Mouse (Mus musculus): ENCODE results near the gene Ncaph.
"Not testable (repeated sequence)": the region's sequence is repeated elsewhere in the genome, so short reads cannot be mapped to it uniquely, and the experiment has no call there.

The Ncaph gene

DNA sequence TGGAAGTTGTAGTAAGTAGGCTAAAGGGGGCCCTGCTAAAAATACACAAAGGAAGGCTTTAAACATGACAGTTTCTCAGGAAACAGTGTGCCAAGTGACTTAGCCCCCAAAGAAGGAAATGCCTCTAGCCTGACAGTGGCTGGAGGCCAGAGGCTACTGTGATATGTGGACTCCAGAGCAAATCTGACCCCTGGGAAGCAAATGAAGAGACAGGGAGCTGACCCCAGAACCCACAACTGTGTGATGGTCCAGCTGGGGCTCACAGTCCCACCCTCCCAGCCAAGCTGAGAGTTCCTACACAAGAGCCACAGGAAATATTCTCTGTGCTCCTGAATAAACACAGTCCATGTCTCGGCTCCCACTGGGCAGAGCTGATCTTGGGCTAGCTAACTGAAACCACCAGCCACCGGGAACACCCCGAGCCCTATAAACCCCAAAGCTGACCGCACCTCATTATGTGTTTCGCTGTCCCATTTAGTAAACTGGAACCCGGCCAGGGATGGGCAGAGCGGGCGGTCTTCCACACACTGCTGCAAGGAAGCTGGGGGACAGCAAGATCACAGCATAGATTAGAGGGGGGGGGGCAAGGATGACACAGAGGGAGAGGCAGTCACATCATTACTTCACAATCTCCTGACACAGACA lies 12.0 kb downstream of the Ncaph start:
- in situ Hi-C loops (cut with MboI; ENCODE audit: low pct_unique_long_range_greater_than_20kb in 1 of 2, low sequenced_read_pairs in 2 of 2, unreplicated experiment in 1 of 2), result loop anchor here in 1 of 2 experiments (25.0 kb wide), 1 partner anchor 691 kb away; no protein-coding TSS in a partner anchor

DNA sequence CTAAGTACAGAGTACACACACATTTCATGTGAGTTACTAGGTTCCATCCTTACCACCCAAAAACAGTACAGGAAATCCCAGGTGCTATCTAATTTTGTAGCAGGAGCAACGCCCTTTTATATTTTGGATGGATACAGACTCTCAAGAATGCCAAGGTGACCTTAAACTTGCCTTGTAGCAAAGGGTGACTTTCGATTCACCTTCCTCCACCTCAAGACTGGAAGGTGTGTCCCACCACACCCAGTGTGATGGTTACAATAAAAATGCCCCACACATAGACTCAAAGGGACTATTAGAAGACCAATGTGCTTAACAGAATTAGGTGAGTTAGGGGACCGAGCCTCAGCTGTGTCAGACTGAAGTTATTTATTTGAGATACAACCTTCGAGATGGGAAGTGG lies 24.8 kb downstream of the Ncaph start:
- in situ Hi-C loops (cut with MboI; ENCODE audit: low pct_unique_long_range_greater_than_20kb in 1 of 2, low sequenced_read_pairs in 2 of 2, unreplicated experiment in 1 of 2), result loop anchor here in 1 of 2 experiments (25.0 kb wide), 1 partner anchor 703 kb away; no protein-coding TSS in a partner anchor

DNA sequence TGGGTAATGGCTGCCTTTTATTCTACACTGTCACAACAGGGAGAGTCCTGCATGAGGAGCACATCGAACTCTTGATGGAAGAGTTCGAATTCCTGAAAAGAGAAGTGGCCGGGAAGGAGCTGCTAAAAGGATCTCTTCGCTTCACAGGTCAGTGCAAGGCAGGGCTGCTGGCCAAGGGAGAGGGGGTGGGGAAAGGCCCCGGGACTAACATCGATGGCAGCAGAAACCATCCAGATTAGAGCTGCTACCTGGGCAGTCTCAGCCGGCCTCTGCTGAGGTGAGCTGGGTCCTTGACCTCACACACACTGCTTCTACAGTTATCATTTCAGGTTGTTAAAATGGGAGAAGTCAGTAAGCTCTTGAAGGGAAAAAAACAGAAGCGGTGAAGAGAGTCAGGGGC lies 41.8 kb downstream of the Ncaph start:
- in situ Hi-C loops (cut with MboI; ENCODE audit: low pct_unique_long_range_greater_than_20kb in 1 of 2, low sequenced_read_pairs in 2 of 2, unreplicated experiment in 1 of 2), result no loop called here

- in situ Hi-C loops (cut with MboI; ENCODE audit: low pct_unique_long_range_greater_than_20kb in 1 of 2, low sequenced_read_pairs in 2 of 2, unreplicated experiment in 1 of 2), result not testable (repeated sequence)
Observed at GRCm38 (mm10) chr2:127090151-127090550, 43.6 kb downstream of the Ncaph start.

- in situ Hi-C loops (cut with MboI; ENCODE audit: low pct_unique_long_range_greater_than_20kb in 1 of 2, low sequenced_read_pairs in 2 of 2, unreplicated experiment in 1 of 2), result no loop called here
Observed at GRCm38 (mm10) chr2:127086235-127086634, 47.5 kb downstream of the Ncaph start.

DNA sequence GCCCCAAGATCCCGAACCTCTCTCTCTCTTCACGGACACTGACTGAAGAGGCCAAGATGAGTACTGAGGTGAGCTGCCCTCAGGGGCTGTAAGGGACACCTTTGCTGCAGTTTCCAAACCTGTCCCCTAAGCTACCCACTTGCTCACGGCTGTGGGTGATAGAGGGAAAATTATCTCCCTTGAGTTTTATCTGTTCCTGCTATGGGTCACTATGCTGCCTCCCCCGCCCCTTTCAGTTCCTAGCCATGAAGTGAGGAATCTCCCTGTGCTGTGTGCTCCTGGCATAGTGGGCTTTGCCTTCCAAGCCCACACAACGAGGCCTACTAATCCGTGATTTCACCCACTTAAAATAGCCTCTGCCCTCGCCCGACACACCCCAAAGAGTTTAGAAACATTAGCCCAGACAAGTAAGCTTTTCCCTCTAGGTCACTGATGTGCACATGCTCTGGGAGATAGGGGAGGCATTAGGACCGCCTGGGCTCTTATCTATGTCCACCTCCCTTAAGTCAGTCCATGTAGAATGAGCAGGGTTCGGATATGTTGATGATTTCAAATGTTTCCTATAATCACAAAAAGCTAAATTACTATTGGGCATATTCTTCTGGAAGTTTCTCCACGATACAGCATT lies 53.0 kb downstream of the Ncaph start:
- in situ Hi-C loops (cut with MboI; ENCODE audit: low pct_unique_long_range_greater_than_20kb in 1 of 2, low sequenced_read_pairs in 2 of 2, unreplicated experiment in 1 of 2), result no loop called here

GRCm38 (mm10) chr2:127079881-127080590 lies 53.7 kb downstream of the Ncaph start:
- in situ Hi-C loops (cut with MboI; ENCODE audit: low pct_unique_long_range_greater_than_20kb in 1 of 2, low sequenced_read_pairs in 2 of 2, unreplicated experiment in 1 of 2), result no loop called here

DNA sequence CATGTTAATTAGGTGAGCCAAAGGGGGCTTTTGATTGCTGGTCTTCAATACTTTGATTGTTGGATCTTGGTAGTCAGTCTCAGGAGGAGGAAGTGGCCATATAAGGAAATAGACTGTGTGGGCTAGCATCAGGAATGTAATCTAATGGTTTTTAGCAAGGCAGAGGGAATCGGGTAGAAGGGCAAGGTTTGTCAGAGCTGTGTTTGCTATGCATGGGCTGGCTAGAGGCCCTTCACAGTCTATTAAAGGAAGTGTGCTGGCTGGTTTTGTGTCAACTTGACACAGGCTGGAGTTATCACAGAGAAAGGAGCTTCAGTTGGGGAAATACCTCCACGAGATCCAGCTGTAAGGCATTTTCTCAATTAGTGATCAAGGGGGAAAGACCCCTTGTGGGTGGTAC lies 54.7 kb downstream of the Ncaph start:
- in situ Hi-C loops (cut with MboI; ENCODE audit: low pct_unique_long_range_greater_than_20kb in 1 of 2, low sequenced_read_pairs in 2 of 2, unreplicated experiment in 1 of 2), result not testable (repeated sequence)

DNA sequence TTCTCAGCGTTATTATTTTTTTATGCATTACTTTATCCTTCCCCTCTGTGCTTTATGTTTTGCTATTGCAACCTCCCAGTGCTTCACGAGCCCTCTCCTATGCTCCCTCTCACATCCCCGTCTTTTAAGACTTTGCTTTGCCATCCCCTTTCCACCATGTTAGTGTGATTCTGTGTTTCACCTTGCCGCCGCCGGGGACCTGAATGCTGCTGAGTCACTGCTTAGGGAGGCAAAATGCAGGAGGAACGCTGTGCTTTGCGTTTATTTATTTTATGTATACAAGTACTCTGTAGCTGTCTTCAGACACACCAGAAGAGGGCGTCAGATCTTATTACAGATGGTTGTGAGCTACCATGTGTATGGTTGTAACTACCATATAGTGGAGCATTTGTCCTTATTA lies 56.1 kb downstream of the Ncaph start:
- in situ Hi-C loops (cut with MboI; ENCODE audit: low pct_unique_long_range_greater_than_20kb in 1 of 2, low sequenced_read_pairs in 2 of 2, unreplicated experiment in 1 of 2), result no loop called here

GRCm38 (mm10) chr2:127074116-127074515 lies 59.6 kb downstream of the Ncaph start:
- in situ Hi-C loops (cut with MboI; ENCODE audit: low pct_unique_long_range_greater_than_20kb in 1 of 2, low sequenced_read_pairs in 2 of 2, unreplicated experiment in 1 of 2), result no loop called here

- in situ Hi-C loops (cut with MboI; ENCODE audit: low pct_unique_long_range_greater_than_20kb in 1 of 2, low sequenced_read_pairs in 2 of 2, unreplicated experiment in 1 of 2), result no loop called here
Observed at GRCm38 (mm10) chr2:127070879-127071278, 62.9 kb downstream of the Ncaph start.

GRCm38 (mm10) chr2:127070435-127070841 lies 63.3 kb downstream of the Ncaph start, which contains the start of gene Blvra:
TSS of gene Blvra (plus strand) at chr2:127070665.
- in situ Hi-C loops (cut with MboI; ENCODE audit: low pct_unique_long_range_greater_than_20kb in 1 of 2, low sequenced_read_pairs in 2 of 2, unreplicated experiment in 1 of 2), result no loop called here

- in situ Hi-C loops (cut with MboI; ENCODE audit: low pct_unique_long_range_greater_than_20kb in 1 of 2, low sequenced_read_pairs in 2 of 2, unreplicated experiment in 1 of 2), result no loop called here
Observed at GRCm38 (mm10) chr2:127069781-127070434, 63.8 kb downstream of the Ncaph start.

DNA sequence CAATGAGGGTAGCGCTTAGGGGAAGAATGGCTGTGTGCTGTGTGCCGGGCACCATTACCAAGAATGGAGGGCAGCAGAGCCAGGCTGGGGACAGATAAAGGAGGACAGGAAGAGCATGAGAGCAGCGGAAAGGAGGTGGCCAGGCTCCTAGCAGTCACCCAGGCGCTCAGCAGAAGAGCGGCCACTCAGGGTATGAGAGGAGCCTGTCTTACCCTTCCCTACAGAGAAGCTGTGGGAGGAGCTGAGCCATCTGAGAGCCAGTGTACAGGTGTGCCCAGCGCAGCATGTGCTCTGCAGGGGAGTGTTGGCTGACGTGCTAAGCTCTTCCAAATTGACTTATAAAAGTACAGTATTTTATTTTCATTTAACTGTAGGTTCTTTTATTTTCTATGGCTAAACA lies 64.9 kb downstream of the Ncaph start:
- in situ Hi-C loops (cut with MboI; ENCODE audit: low pct_unique_long_range_greater_than_20kb in 1 of 2, low sequenced_read_pairs in 2 of 2, unreplicated experiment in 1 of 2), result no loop called here

DNA sequence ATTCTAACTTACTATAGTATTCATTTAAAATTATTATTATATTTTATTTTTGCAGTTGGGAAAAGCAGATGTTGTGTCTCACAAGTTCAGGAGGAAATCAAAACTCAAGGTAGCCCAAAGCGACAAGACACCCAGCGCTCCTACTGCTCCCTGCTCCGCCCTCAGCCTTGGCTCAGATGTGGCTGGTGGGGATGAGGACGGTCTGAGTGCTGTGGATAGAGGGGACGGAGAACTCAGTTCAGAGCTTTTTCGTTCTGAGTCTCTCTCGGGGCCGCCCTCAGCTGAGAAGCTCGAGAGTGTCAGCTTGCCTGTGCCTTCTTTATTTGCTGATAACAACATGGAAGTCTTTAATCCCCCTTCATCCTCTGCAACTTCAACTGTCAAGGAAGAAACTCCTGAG lies 72.3 kb downstream of the Ncaph start:
- in situ Hi-C loops (cut with MboI; ENCODE audit: low pct_unique_long_range_greater_than_20kb in 1 of 2, low sequenced_read_pairs in 2 of 2, unreplicated experiment in 1 of 2), result no loop called here

Data from mouse embryonic stem cell (cell line).